Mouse (Mus musculus) hindbrain, embryonic 13.5 days (tissue): ENCODE data around the gene Ctsw. TPM values are rescaled to one million over a fixed set of nuclear protein-coding genes. Genes with fewer than 3 reads are reported as not detected.
A peak's percentile ranks its signal among the peaks of the same experiment; 100 is the strongest.

Source experiments
- ATAC-seq: fragments of 200-750 bp; cut with Nextera tagmentation; 2 replicates; pipeline ENCODE4 v1.8.0; 2017; ENCODE audit warnings: moderate TSS enrichment; ENCODE audit not compliant: low FRiP score
- H3K27ac ChIP-seq: fragments of 300-500 bp; sonication (generic); 2 replicates; pipeline ENCODE4 v1.5.1; 2015; ENCODE audit warnings: inconsistent platforms, mild to moderate bottlenecking, moderate library complexity
- H3K27me3 ChIP-seq: fragments of 300-500 bp; sonication (generic); 2 replicates; pipeline ENCODE4 v1.6.1; 2015; ENCODE audit warnings: mild to moderate bottlenecking, inconsistent platforms
- H3K36me3 ChIP-seq: fragments of 300-500 bp; sonication (generic); 2 replicates; pipeline ENCODE4 v1.6.1; 2015; ENCODE audit warnings: mild to moderate bottlenecking, inconsistent platforms
- H3K4me1 ChIP-seq: fragments of 300-500 bp; sonication (generic); replicated peaks from 2 replicates; pipeline ENCODE4 v1.6.1; 2015; ENCODE audit warnings: inconsistent platforms
- H3K4me2 ChIP-seq: fragments of 300-500 bp; sonication (generic); 2 replicates; pipeline ENCODE4 v1.6.1; 2015; ENCODE audit warnings: inconsistent platforms, mild to moderate bottlenecking, moderate library complexity
- H3K4me3 ChIP-seq: fragments of 300-500 bp; sonication (generic); 2 replicates; pipeline ENCODE4 v1.5.1; 2015; ENCODE audit warnings: mild to moderate bottlenecking, inconsistent platforms
- H3K9ac ChIP-seq: fragments of 300-500 bp; sonication (generic); 2 replicates; pipeline ENCODE4 v1.6.1; 2015; ENCODE audit warnings: mild to moderate bottlenecking, inconsistent platforms
- H3K9me3 ChIP-seq: fragments of 300-500 bp; sonication (generic); 2 replicates; pipeline ENCODE4 v1.6.1; 2016; ENCODE audit warnings: inconsistent platforms
- WGBS: fragments of 180-500 bp; shearing (Covaris S2); methylation state at CpG from one replicate; pipeline ENCODE4 v1.1.7; 2015; 5-methylcytosine and 5-hydroxymethylcytosine counted together
- polyA plus RNA-seq: library from polyadenylated mRNA; unstranded; fragments of >200 nt; fragmentation: Nextera tagmentation; extraction: Ambion mirVana; gene quantifications from 2 replicates; pipeline ENCODE4 v1.2.1, GENCODE M21; 2015

The Ctsw gene
- polyA plus RNA-seq, 1 experiment from 2014 or later = 5.0 TPM

- ATAC-seq = no peak
- H3K36me3 ChIP-seq = peaks cover 56% of the 10 kb centered on the region
- H3K9ac ChIP-seq = no peak overlapping the region
These were observed 17.5 kb upstream of the Ctsw start for GRCm38 (mm10) chr19:5485821-5486220.

DNA sequence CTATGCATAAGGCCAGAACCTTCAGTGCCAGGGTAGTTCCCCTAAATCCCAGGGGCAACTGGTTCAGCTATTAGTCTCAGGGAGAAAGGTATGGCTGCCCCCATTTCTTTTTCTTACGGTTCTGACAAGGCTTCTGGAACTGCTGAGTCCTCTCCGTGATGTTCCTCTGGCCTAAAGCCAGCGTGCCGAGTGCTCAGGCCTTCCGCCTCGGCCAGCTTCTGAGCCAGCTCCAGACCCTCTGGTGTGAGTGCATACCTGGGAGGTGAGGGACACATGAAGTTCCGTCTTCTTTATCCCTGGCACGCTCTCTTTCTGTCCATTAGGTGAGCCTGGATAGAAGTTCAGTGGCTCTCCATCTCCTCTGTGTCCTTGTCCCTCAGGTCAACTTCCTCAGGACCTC is 17.1 kb upstream of the Ctsw start:
- H3K4me3 ChIP-seq = no peak overlapping the region
- peaks cover 29% of the 10 kb centered on the region for H3K4me1 ChIP-seq
- H3K9ac ChIP-seq = no peak overlapping the region
- H3K9me3 ChIP-seq = no peaks in the 10 kb centered on the region
- 94% methylated on average over 8 of the region's 8 CpGs for WGBS
- H3K27ac ChIP-seq = no peak overlapping the region
- H3K27me3 ChIP-seq = no peaks in the 10 kb centered on the region
- no peak for ATAC-seq
- peaks cover 60% of the 10 kb centered on the region for H3K36me3 ChIP-seq
- H3K4me2 ChIP-seq = no peak overlapping the region

More at GRCm38 (mm10) chr19:5485821-5486220, 17.5 kb upstream of the Ctsw start:
- Histone ChIP-seq H3K4me3 (no peak overlapping the region), H3K4me2 (no peak overlapping the region), H3K9me3 (no peaks in the 10 kb centered on the region), H3K27ac (no peak overlapping the region), H3K4me1 (peaks cover 29% of the 10 kb centered on the region), H3K27me3 (no peaks in the 10 kb centered on the region)
- WGBS = 93% methylated on average over 7 of the region's 7 CpGs

GRCm38 (mm10) chr19:5484496-5484895 is 16.2 kb upstream of the Ctsw start:
- H3K4me1 ChIP-seq = peaks cover 29% of the 10 kb centered on the region
- H3K9me3 ChIP-seq = no peaks in the 10 kb centered on the region
- H3K27me3 ChIP-seq = no peaks in the 10 kb centered on the region
- WGBS = 91% methylated on average over 5 of the region's 5 CpGs
- no peak overlapping the region for H3K27ac ChIP-seq
- ATAC-seq = no peak
- H3K4me3 ChIP-seq = no peak overlapping the region
- peaks cover 68% of the 10 kb centered on the region for H3K36me3 ChIP-seq
- H3K9ac ChIP-seq = no peak overlapping the region
- no peak overlapping the region for H3K4me2 ChIP-seq

DNA sequence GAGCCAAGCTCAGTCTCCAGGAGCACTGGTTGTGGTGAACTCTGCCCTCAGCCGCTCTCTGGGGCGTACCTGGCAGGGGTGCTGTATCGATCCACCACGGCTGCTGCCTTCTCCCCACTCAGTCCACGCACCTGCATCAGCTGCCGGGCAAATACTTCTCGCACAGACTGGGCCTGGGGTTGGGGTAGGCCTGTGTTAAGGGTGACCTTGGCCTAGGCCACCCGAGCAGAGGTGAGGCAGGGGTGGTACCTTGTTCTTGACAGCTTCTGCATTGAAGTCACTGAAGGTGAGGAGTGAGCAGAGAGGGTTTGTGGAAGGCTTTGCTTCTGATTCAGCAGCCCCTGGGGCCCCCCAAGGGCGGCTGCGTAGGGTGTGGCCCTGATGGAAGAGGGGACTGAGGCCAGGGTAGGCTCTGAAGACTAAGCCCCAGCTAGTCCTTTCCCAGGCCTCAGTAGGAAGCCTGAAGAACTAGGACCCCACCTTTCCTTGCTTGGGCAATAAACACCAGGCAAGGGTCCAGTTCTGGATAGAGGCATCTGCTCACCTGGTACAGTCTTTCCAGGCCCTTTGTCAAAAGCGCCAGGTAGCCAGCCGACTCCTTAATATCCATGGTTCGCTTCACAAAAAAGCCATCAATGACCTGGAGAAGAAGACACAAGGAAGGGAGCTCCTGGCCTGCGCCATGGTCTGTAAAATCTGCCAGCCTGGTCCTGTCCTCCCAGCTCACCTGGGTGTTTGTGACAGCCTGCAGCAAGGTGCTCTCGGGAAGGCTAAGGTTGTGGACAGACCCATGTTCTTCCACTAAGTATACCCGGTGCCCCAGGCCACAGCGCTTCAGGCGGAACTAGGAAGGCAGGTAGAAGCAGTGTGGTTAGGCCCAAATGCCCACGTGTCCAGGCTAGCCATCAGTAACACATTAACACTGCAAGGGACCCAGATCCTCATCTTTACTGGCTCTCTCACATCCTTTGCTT is 15.4 kb upstream of the Ctsw start:
- H3K4me1 ChIP-seq = peaks cover 21% of the 10 kb centered on the region
- H3K27ac ChIP-seq = no peak overlapping the region
- no peaks in the 10 kb centered on the region for H3K9me3 ChIP-seq
- H3K4me3 ChIP-seq = no peak overlapping the region
- no peak overlapping the region for H3K9ac ChIP-seq
- no peak overlapping the region for H3K4me2 ChIP-seq
- no peak for ATAC-seq
- peaks cover 76% of the 10 kb centered on the region for H3K36me3 ChIP-seq
- no peaks in the 10 kb centered on the region for H3K27me3 ChIP-seq
- WGBS = 95% methylated on average over 19 of the region's 19 CpGs

DNA sequence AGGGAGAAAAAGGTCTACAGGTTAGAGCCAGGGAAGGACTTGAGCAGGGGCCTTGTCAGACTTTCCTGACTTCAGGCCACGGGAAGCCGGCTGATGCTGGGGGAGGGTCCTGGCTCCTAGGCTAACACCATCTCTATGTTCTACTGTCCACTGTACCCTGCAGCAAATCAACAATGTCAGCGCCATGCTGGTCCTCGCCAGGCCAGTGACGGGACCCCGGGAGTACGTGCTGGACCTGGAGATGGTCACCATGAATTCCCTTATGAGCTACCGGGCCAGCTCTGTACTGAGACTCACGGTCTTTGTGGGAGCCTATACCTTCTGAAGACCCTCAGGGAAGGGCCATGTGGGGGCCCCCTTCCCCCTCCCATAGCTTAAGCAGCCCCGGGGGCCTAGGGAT is 13.1 kb upstream of the Ctsw start:
- Histone ChIP-seq H3K27me3 (no peaks in the 10 kb centered on the region), H3K4me1 (peaks cover 2% of the 10 kb centered on the region; the same call in 1 of the 2 replicates), H3K36me3 (peaks cover 87% of the 10 kb centered on the region), H3K4me2 (no peak overlapping the region), H3K9ac (no peak overlapping the region), H3K27ac (no peak overlapping the region), H3K4me3 (no peak overlapping the region), H3K9me3 (no peaks in the 10 kb centered on the region)
- 90% methylated on average over 10 of the region's 10 CpGs for WGBS
- ATAC-seq = no peak

- H3K36me3 ChIP-seq = peaks cover 73% of the 10 kb centered on the region
- 96% methylated on average over 10 of the region's 10 CpGs for WGBS
These were observed 11.7 kb upstream of the Ctsw start for GRCm38 (mm10) chr19:5480016-5480415.

GRCm38 (mm10) chr19:5477668-5478300 is 9.5 kb upstream of the Ctsw start:
- Histone ChIP-seq H3K4me1 (peaks cover 24% of the 10 kb centered on the region), H3K27ac (no peak overlapping the region), H3K4me3 (no peak overlapping the region), H3K9ac (no peak overlapping the region), H3K27me3 (no peaks in the 10 kb centered on the region), H3K9me3 (no peaks in the 10 kb centered on the region), H3K36me3 (peaks cover 51% of the 10 kb centered on the region), H3K4me2 (no peak overlapping the region)
- WGBS = 92% methylated on average over 18 of the region's 18 CpGs
- no peak for ATAC-seq

More at GRCm38 (mm10) chr19:5480016-5480415, 11.7 kb upstream of the Ctsw start:
- no peak overlapping the region for H3K4me3 ChIP-seq
- no peak overlapping the region for H3K4me2 ChIP-seq
- peaks cover 11% of the 10 kb centered on the region for H3K4me1 ChIP-seq
- H3K9me3 ChIP-seq = no peaks in the 10 kb centered on the region
- no peaks in the 10 kb centered on the region for H3K27me3 ChIP-seq
- H3K9ac ChIP-seq = no peak overlapping the region
- H3K27ac ChIP-seq = no peak overlapping the region
- no peak for ATAC-seq

DNA sequence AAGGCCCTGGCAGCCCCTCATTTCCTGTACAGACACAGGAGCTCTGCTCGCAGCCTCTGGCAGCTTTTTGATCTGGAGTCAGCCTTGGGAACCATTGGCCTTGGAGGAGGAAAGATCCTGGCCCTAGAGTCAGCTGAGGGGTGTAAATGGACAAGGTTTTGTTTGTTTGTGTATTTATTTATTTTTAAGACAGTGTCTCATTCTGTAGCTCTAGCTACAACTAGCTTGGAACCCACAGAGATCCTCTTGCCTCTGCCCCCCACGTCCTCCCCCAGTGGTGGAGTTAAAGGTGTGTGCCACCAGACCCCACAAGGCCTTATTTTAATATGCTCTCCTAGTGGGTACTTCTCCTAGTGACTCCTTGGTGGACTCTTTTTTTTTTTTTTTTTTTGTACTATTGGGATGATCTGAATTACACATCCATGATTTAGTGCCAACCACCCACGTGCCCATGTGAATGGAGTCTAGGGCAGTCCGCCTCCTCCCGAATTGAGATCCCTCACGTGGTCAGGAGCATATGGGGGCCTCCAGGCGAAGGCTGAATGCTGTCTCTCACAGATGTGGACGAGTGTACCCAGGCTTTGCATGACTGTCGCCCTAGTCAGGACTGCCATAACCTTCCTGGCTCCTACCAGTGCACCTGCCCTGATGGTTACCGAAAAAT is 8.8 kb upstream of the Ctsw start:
- ATAC-seq = no peak
- peaks cover 44% of the 10 kb centered on the region for H3K36me3 ChIP-seq
- H3K9me3 ChIP-seq = no peaks in the 10 kb centered on the region
- H3K27ac ChIP-seq = no peak overlapping the region
- peaks cover 24% of the 10 kb centered on the region for H3K4me1 ChIP-seq
- H3K4me2 ChIP-seq = no peak overlapping the region
- no peak overlapping the region for H3K4me3 ChIP-seq
- H3K9ac ChIP-seq = no peak overlapping the region
- H3K27me3 ChIP-seq = no peaks in the 10 kb centered on the region
- WGBS = 87% methylated on average over 10 of the region's 10 CpGs

DNA sequence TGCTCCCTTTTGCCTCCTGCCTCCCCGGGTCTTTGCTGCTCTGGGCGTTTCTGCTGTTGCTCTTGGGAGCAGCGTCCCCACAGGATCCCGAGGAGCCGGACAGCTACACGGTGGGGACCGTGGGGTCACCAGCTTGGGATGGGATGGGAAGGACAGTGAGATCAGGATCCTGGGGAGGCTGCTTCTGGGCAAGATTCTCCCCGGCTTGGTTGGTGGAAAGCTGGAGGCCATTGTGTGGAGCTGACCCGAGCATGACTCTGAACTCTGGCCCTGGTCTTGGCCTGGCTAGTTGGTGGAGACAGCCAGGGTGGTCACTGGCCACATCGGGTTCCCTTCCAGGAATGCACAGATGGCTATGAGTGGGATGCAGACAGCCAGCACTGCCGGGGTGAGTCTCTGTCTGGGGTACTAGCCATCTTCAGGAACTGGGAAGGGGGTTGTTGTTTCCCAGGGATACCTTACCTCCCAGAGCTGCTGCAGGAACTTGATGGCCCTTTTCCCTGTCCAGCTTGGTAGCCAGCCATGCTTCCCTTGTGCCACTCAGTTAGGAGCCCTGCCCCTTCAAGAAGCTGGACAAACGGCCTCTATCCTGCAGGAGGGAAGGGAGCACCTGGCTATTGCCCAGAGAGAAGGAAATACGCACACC is 6.9 kb upstream of the Ctsw start:
- Histone ChIP-seq H3K4me3 (peak overlapping the region; percentile 58), H3K4me2 (peak overlapping the region; percentile 95), H3K27me3 (no peaks in the 10 kb centered on the region), H3K4me1 (peaks cover 28% of the 10 kb centered on the region), H3K27ac (peak overlapping the region; percentile 69), H3K9me3 (no peaks in the 10 kb centered on the region), H3K36me3 (peaks cover 25% of the 10 kb centered on the region), H3K9ac (peak overlapping the region; percentile 86)
- no peak for ATAC-seq
- WGBS = 22% methylated on average over 13 of the region's 13 CpGs

- Histone ChIP-seq H3K27me3 (no peaks in the 10 kb centered on the region), H3K27ac (peak overlapping the region; percentile 69), H3K9ac (peak overlapping the region; percentile 86), H3K9me3 (no peaks in the 10 kb centered on the region), H3K4me3 (peak overlapping the region; percentile 58), H3K36me3 (peaks cover 19% of the 10 kb centered on the region), H3K4me1 (peaks cover 28% of the 10 kb centered on the region), H3K4me2 (peak overlapping the region; percentile 95)
- WGBS = under 1% methylated on average over 46 of the region's 68 CpGs
- peak; percentile 60 for ATAC-seq
These were observed 6.2 kb upstream of the Ctsw start for GRCm38 (mm10) chr19:5474281-5475068.

GRCm38 (mm10) chr19:5473720-5474119 is 5.4 kb upstream of the Ctsw start, which contains the start of gene Efemp2:
Efemp2 (plus strand) TSS chr19:5473954.
- H3K9me3 ChIP-seq = no peaks in the 10 kb centered on the region
- ATAC-seq = peak; percentile 58
- peak within 1 kb of the TSS; percentile 58 for H3K4me3 ChIP-seq
- 3% methylated on average over 22 of the region's 22 CpGs for WGBS
- no peaks in the 10 kb centered on the region for H3K27me3 ChIP-seq
- peak within 1 kb of the TSS; percentile 69 for H3K27ac ChIP-seq
- H3K9ac ChIP-seq = peak within 1 kb of the TSS; percentile 86
- peaks cover 28% of the 10 kb centered on the region for H3K4me1 ChIP-seq
- peak within 1 kb of the TSS; percentile 95 for H3K4me2 ChIP-seq
- peaks cover 11% of the 10 kb centered on the region for H3K36me3 ChIP-seq
